Mouse (Mus musculus) hindbrain, embryonic 13.5 days (tissue): Measurements from ENCODE around the gene Nanos1. TPM values are rescaled to one million over a fixed set of nuclear protein-coding genes. Genes with fewer than 3 reads are reported as not detected.
A peak's percentile ranks its signal among the peaks of the same experiment; 100 is the strongest.

Experiments
- ATAC-seq: fragments of 200-750 bp; cut with Nextera tagmentation; 2 replicates; pipeline ENCODE4 v1.8.0; 2017; ENCODE audit warnings: moderate TSS enrichment; ENCODE audit not compliant: low FRiP score
- H3K27ac ChIP-seq: fragments of 300-500 bp; sonication (generic); 2 replicates; pipeline ENCODE4 v1.5.1; 2015; ENCODE audit warnings: inconsistent platforms, mild to moderate bottlenecking, moderate library complexity
- H3K27me3 ChIP-seq: fragments of 300-500 bp; sonication (generic); 2 replicates; pipeline ENCODE4 v1.6.1; 2015; ENCODE audit warnings: mild to moderate bottlenecking, inconsistent platforms
- H3K36me3 ChIP-seq: fragments of 300-500 bp; sonication (generic); 2 replicates; pipeline ENCODE4 v1.6.1; 2015; ENCODE audit warnings: mild to moderate bottlenecking, inconsistent platforms
- H3K4me1 ChIP-seq: fragments of 300-500 bp; sonication (generic); replicated peaks from 2 replicates; pipeline ENCODE4 v1.6.1; 2015; ENCODE audit warnings: inconsistent platforms
- H3K4me2 ChIP-seq: fragments of 300-500 bp; sonication (generic); 2 replicates; pipeline ENCODE4 v1.6.1; 2015; ENCODE audit warnings: inconsistent platforms, mild to moderate bottlenecking, moderate library complexity
- H3K4me3 ChIP-seq: fragments of 300-500 bp; sonication (generic); 2 replicates; pipeline ENCODE4 v1.5.1; 2015; ENCODE audit warnings: mild to moderate bottlenecking, inconsistent platforms
- H3K9ac ChIP-seq: fragments of 300-500 bp; sonication (generic); 2 replicates; pipeline ENCODE4 v1.6.1; 2015; ENCODE audit warnings: mild to moderate bottlenecking, inconsistent platforms
- H3K9me3 ChIP-seq: fragments of 300-500 bp; sonication (generic); 2 replicates; pipeline ENCODE4 v1.6.1; 2016; ENCODE audit warnings: inconsistent platforms
- WGBS: fragments of 180-500 bp; shearing (Covaris S2); methylation state at CpG from one replicate; pipeline ENCODE4 v1.1.7; 2015; 5-methylcytosine and 5-hydroxymethylcytosine counted together
- microRNA-seq: library from miRNA; unstranded; fragments of <30 nt; microRNA quantifications from one replicate; pipeline ENCODE4, GENCODE M21; 2016
- polyA plus RNA-seq: library from polyadenylated mRNA; unstranded; fragments of >200 nt; fragmentation: Nextera tagmentation; extraction: Ambion mirVana; gene quantifications from 2 replicates; pipeline ENCODE4 v1.2.1, GENCODE M21; 2015

The Nanos1 gene
- polyA plus RNA-seq, 1 experiment from 2014 or later = 13.5 TPM

DNA sequence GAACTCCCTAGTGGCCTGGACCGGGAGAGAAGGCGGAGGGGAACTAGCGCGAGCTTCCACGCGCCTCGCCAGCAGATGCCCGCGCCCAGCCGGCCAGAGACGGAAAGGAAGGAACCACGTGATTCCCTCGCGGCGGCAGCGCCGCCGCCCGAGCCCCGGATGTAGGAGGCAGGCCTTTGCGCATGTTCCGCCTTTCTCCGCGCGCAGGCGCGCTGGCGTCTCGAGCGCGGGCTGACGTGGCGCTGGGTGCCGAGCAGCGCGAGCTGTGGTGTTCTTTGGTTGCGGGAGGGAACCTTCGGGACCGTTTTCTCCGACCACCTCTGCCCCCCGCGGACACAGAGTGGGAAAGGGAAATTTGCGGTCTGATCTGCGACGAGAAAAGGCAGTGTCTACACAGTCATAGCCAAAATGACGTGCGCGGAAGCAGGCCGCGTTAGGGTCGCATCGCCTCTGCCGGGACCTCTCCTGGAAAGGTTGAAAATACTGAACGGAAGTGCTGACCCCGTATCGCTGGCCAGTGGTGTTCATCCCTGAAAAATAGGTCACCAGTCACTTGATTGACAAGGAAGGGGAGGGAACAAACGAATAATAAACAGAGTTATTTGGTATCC, 34.9 kb downstream of the Nanos1 start, which contains the start of gene Eif3a:
TSS of gene Eif3a (minus strand) at position 108 of the 611 bp plus-strand sequence.
- Histone ChIP-seq H3K4me1 (peaks cover 25% of the 10 kb centered on the region), H3K4me3 (peak within 1 kb of the TSS; percentile 84), H3K27me3 (no peaks in the 10 kb centered on the region), H3K27ac (peak within 1 kb of the TSS; percentile 98), H3K9me3 (no peaks in the 10 kb centered on the region), H3K36me3 (no peaks in the 10 kb centered on the region), H3K4me2 (peak within 1 kb of the TSS; percentile 81), H3K9ac (peak within 1 kb of the TSS; percentile 100)
- ATAC-seq = peak; percentile 95
- under 1% methylated on average over 57 of the region's 57 CpGs for WGBS

DNA sequence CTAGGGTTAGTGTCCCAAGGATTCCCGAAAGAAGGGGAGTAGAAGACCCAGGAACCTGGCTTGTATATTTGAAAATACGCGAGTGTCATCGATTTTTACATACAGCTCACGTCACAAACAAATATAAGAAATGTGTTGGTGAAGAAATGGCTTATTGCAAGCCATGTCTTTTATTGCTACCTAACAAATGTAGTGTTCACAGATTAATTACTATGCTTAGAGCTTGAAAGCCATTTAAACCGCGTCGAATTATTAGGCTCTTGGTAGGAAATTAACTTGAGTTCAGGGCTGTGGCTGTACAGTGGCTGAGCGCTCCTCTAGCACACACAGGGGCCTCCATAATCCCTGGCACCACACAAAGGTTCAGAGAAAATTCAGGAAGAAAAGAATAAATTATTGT, 35.4 kb downstream of the Nanos1 start:
- H3K9ac ChIP-seq = peak overlapping the region; percentile 100
- peak overlapping the region; percentile 98 for H3K27ac ChIP-seq
- no peak for ATAC-seq
- H3K9me3 ChIP-seq = no peaks in the 10 kb centered on the region
- H3K27me3 ChIP-seq = no peaks in the 10 kb centered on the region
- H3K4me1 ChIP-seq = peaks cover 20% of the 10 kb centered on the region
- peak overlapping the region; percentile 84 for H3K4me3 ChIP-seq
- H3K36me3 ChIP-seq = no peaks in the 10 kb centered on the region
- peak overlapping the region; percentile 54 for H3K4me2 ChIP-seq
- WGBS = 16% methylated on average over 9 of the region's 9 CpGs

- WGBS = 86% methylated on average over 2 of the region's 2 CpGs
- Histone ChIP-seq H3K27me3 (no peaks in the 10 kb centered on the region), H3K4me2 (no peak overlapping the region), H3K4me3 (no peak overlapping the region), H3K36me3 (no peaks in the 10 kb centered on the region), H3K9ac (no peak overlapping the region), H3K27ac (no peak overlapping the region), H3K9me3 (no peaks in the 10 kb centered on the region), H3K4me1 (peaks cover 12% of the 10 kb centered on the region)
- no peak for ATAC-seq
Observed at GRCm38 (mm10) chr19:60793170-60793707, 37.5 kb downstream of the Nanos1 start.

- 94% methylated on average over 2 of the region's 2 CpGs for WGBS
- Histone ChIP-seq H3K4me1 (no peaks in the 10 kb centered on the region), H3K27me3 (no peaks in the 10 kb centered on the region), H3K4me2 (no peak overlapping the region), H3K9ac (no peak overlapping the region), H3K27ac (no peak overlapping the region), H3K36me3 (no peaks in the 10 kb centered on the region), H3K4me3 (no peak overlapping the region), H3K9me3 (no peaks in the 10 kb centered on the region)
- no peak for ATAC-seq
Observed at GRCm38 (mm10) chr19:60795244-60795643, 39.5 kb downstream of the Nanos1 start.

DNA sequence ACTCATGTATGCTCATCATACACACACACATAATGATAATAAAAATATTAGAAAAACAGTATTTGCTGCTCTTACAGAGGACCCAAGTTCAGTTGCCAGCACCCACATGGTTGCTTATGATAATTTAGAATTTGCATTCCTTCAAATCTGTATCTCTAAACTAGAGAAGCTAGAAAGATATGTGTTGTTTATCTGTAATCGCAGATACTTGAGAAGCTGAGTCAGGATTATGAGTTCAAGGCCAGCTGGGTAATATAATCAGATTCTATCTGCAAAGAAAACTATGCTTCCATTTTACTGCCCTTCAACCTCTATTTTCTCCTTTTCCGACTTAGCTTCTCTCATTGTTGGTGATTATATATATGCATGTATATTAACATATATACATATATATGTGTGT, 41.6 kb downstream of the Nanos1 start:
- H3K27ac ChIP-seq = no peak overlapping the region
- H3K36me3 ChIP-seq = no peaks in the 10 kb centered on the region
- H3K9me3 ChIP-seq = no peaks in the 10 kb centered on the region
- H3K9ac ChIP-seq = no peak overlapping the region
- H3K4me3 ChIP-seq = no peak overlapping the region
- no peaks in the 10 kb centered on the region for H3K4me1 ChIP-seq
- H3K27me3 ChIP-seq = no peaks in the 10 kb centered on the region
- H3K4me2 ChIP-seq = no peak overlapping the region
- no peak for ATAC-seq
- 98% methylated on average over 2 of the region's 2 CpGs for WGBS

GRCm38 (mm10) chr19:60799867-60800569, 44.2 kb downstream of the Nanos1 start:
- Histone ChIP-seq H3K27ac (no peak overlapping the region), H3K9ac (no peak overlapping the region), H3K4me1 (no peaks in the 10 kb centered on the region), H3K9me3 (no peaks in the 10 kb centered on the region), H3K36me3 (no peaks in the 10 kb centered on the region), H3K4me3 (no peak overlapping the region), H3K4me2 (no peak overlapping the region), H3K27me3 (0 out of 2 replicates have a peak, but pooled peaks cover 3% of the 10 kb centered on the region)
- WGBS = 84% methylated on average over 7 of the region's 7 CpGs
- no peak for ATAC-seq

GRCm38 (mm10) chr19:60804903-60805302, 49.1 kb downstream of the Nanos1 start:
- H3K4me1 ChIP-seq = no peaks in the 10 kb centered on the region
- 0 out of 2 replicates have a peak, but pooled peaks cover 3% of the 10 kb centered on the region for H3K27me3 ChIP-seq
- no peak overlapping the region for H3K27ac ChIP-seq
- WGBS = 71% methylated on average over 2 of the region's 2 CpGs
- no peak for ATAC-seq
- no peak overlapping the region for H3K9ac ChIP-seq
- no peaks in the 10 kb centered on the region for H3K36me3 ChIP-seq
- no peak overlapping the region for H3K4me3 ChIP-seq
- no peaks in the 10 kb centered on the region for H3K9me3 ChIP-seq
- H3K4me2 ChIP-seq = no peak overlapping the region

Small RNA genes within 50 kb of the gene (microRNA-seq; reads per million reads assigned to microRNA genes)
- not detected for gene mmu-mir-3084-1

Other genes with a start within 250 kb of the Nanos1 start
- 21.2 and 23.0 TPM in 2 replicates for gene Cacul1, start 175.0 kb upstream of the Nanos1 start, polyA plus RNA-seq
- 112 and 121 TPM in 2 replicates for gene Eif3a, start 34.7 kb downstream of the Nanos1 start, polyA plus RNA-seq
- 39.7 and 43.6 TPM in 2 replicates for gene Fam45a, start 55.6 kb downstream of the Nanos1 start, polyA plus RNA-seq
- 15.5 and 15.8 TPM in 2 replicates for gene Sfxn4, start 105.5 kb downstream of the Nanos1 start, polyA plus RNA-seq
- gene Prdx3, start 118.6 kb downstream of the Nanos1 start, polyA plus RNA-seq = 93.8 and 99.6 TPM in 2 replicates
- gene Grk5, start 133.8 kb downstream of the Nanos1 start, polyA plus RNA-seq = 2.2 and 2.3 TPM in 2 replicates